Mouse (Mus musculus): ENCODE measurements at regions not wholly inside any gene's neighbourhood (a gene's known extent, or its start where the extent isn't known, plus 50 kb on each side); places are given as distances from the start of the nearest gene placed in this dataset.

- ATAC-seq (replicated peaks; ENCODE audit: extremely low read depth, insufficient read depth, low FRiP score) = no peak
- no peak overlapping the region for H3K4me3 ChIP-seq (ENCODE audit: low read length)
- H3K4me2 ChIP-seq (ENCODE audit: low read depth, low read length) = no peak overlapping the region
- H3K27ac ChIP-seq (ENCODE audit: low read length) = no peak overlapping the region
- H3K9me3 ChIP-seq (replicated peaks; ENCODE audit: control insufficient read depth, low read length) = no peaks in the 10 kb centered on the region
- no peak overlapping the region for H3K9ac ChIP-seq (ENCODE audit: low read length)
- H3K4me1 ChIP-seq (ENCODE audit: control insufficient read depth, insufficient read depth, low read length) = no peaks in the 10 kb centered on the region
- H3K36me3 ChIP-seq (ENCODE audit: control insufficient read depth, insufficient read depth) = no peaks in the 10 kb centered on the region
- H3K27me3 ChIP-seq (ENCODE audit: control insufficient read depth, insufficient read depth, low read length) = no peaks in the 10 kb centered on the region
These were observed 537.5 kb upstream of the Zeb2 start for GRCm38 (mm10) chr2:45654693-45655092.

GRCm38 (mm10) chr2:45652977-45653376 lies 535.8 kb upstream of the Zeb2 start:
- Histone ChIP-seq H3K4me3 (ENCODE audit: low read length) (no peak overlapping the region), H3K9me3 (replicated peaks; ENCODE audit: control insufficient read depth, low read length) (no peaks in the 10 kb centered on the region), H3K36me3 (ENCODE audit: control insufficient read depth, insufficient read depth) (no peaks in the 10 kb centered on the region), H3K27ac (ENCODE audit: low read length) (no peak overlapping the region), H3K4me1 (ENCODE audit: control insufficient read depth, insufficient read depth, low read length) (no peaks in the 10 kb centered on the region), H3K27me3 (ENCODE audit: control insufficient read depth, insufficient read depth, low read length) (no peaks in the 10 kb centered on the region), H3K9ac (ENCODE audit: low read length) (no peak overlapping the region), H3K4me2 (ENCODE audit: low read depth, low read length) (no peak overlapping the region)
- WGBS = 73% methylated on average over 3 of the region's 3 CpGs
- no peak for ATAC-seq (replicated peaks; ENCODE audit: extremely low read depth, insufficient read depth, low FRiP score)

- Histone ChIP-seq H3K4me1 (ENCODE audit: control insufficient read depth, insufficient read depth, low read length) (no peaks in the 10 kb centered on the region), H3K27me3 (ENCODE audit: control insufficient read depth, insufficient read depth, low read length) (no peaks in the 10 kb centered on the region), H3K36me3 (ENCODE audit: control insufficient read depth, insufficient read depth) (no peaks in the 10 kb centered on the region), H3K9ac (ENCODE audit: low read length) (no peak overlapping the region), H3K9me3 (replicated peaks; ENCODE audit: control insufficient read depth, low read length) (no peaks in the 10 kb centered on the region), H3K4me2 (ENCODE audit: low read depth, low read length) (no peak overlapping the region), H3K27ac (ENCODE audit: low read length) (no peak overlapping the region), H3K4me3 (ENCODE audit: low read length) (no peak overlapping the region)
- no peak for ATAC-seq (replicated peaks; ENCODE audit: extremely low read depth, insufficient read depth, low FRiP score)
- 76% methylated on average over 5 of the region's 5 CpGs for WGBS
These were observed 533.2 kb upstream of the Zeb2 start for GRCm38 (mm10) chr2:45650271-45650985.

GRCm38 (mm10) chr2:45647846-45648245 lies 530.7 kb upstream of the Zeb2 start:
- no peaks in the 10 kb centered on the region for H3K4me1 ChIP-seq (ENCODE audit: control insufficient read depth, insufficient read depth, low read length)
- no peaks in the 10 kb centered on the region for H3K27me3 ChIP-seq (ENCODE audit: control insufficient read depth, insufficient read depth, low read length)
- H3K4me2 ChIP-seq (ENCODE audit: low read depth, low read length) = no peak overlapping the region
- no peak for ATAC-seq (replicated peaks; ENCODE audit: extremely low read depth, insufficient read depth, low FRiP score)
- no peaks in the 10 kb centered on the region for H3K9me3 ChIP-seq (replicated peaks; ENCODE audit: control insufficient read depth, low read length)
- WGBS = 76% methylated on average over 3 of the region's 3 CpGs
- no peak overlapping the region for H3K4me3 ChIP-seq (ENCODE audit: low read length)
- H3K36me3 ChIP-seq (ENCODE audit: control insufficient read depth, insufficient read depth) = no peaks in the 10 kb centered on the region
- H3K27ac ChIP-seq (ENCODE audit: low read length) = no peak overlapping the region
- no peak overlapping the region for H3K9ac ChIP-seq (ENCODE audit: low read length)

GRCm38 (mm10) chr2:45630081-45630480 lies 512.9 kb upstream of the Zeb2 start:
- H3K4me2 ChIP-seq (ENCODE audit: low read depth, low read length) = no peak overlapping the region
- H3K36me3 ChIP-seq (ENCODE audit: control insufficient read depth, insufficient read depth) = no peaks in the 10 kb centered on the region
- WGBS = 71% methylated on average over 7 of the region's 7 CpGs
- ATAC-seq (replicated peaks; ENCODE audit: extremely low read depth, insufficient read depth, low FRiP score) = no peak
- no peaks in the 10 kb centered on the region for H3K9me3 ChIP-seq (replicated peaks; ENCODE audit: control insufficient read depth, low read length)
- no peak overlapping the region for H3K9ac ChIP-seq (ENCODE audit: low read length)
- no peaks in the 10 kb centered on the region for H3K27me3 ChIP-seq (ENCODE audit: control insufficient read depth, insufficient read depth, low read length)
- H3K4me1 ChIP-seq (ENCODE audit: control insufficient read depth, insufficient read depth, low read length) = no peaks in the 10 kb centered on the region
- no peak overlapping the region for H3K4me3 ChIP-seq (ENCODE audit: low read length)
- H3K27ac ChIP-seq (ENCODE audit: low read length) = no peak overlapping the region

GRCm38 (mm10) chr2:45629616-45630015 lies 512.4 kb upstream of the Zeb2 start:
- 74% methylated on average over 3 of the region's 3 CpGs for WGBS
- no peak for ATAC-seq (replicated peaks; ENCODE audit: extremely low read depth, insufficient read depth, low FRiP score)
- Histone ChIP-seq H3K36me3 (ENCODE audit: control insufficient read depth, insufficient read depth) (no peaks in the 10 kb centered on the region), H3K4me3 (ENCODE audit: low read length) (no peak overlapping the region), H3K9me3 (replicated peaks; ENCODE audit: control insufficient read depth, low read length) (no peaks in the 10 kb centered on the region), H3K4me1 (ENCODE audit: control insufficient read depth, insufficient read depth, low read length) (no peaks in the 10 kb centered on the region), H3K4me2 (ENCODE audit: low read depth, low read length) (no peak overlapping the region), H3K27ac (ENCODE audit: low read length) (no peak overlapping the region), H3K9ac (ENCODE audit: low read length) (no peak overlapping the region), H3K27me3 (ENCODE audit: control insufficient read depth, insufficient read depth, low read length) (no peaks in the 10 kb centered on the region)

GRCm38 (mm10) chr2:45623056-45623455 lies 505.9 kb upstream of the Zeb2 start:
- no peak overlapping the region for H3K4me2 ChIP-seq (ENCODE audit: low read depth, low read length)
- H3K27me3 ChIP-seq (ENCODE audit: control insufficient read depth, insufficient read depth, low read length) = no peaks in the 10 kb centered on the region
- no peak overlapping the region for H3K27ac ChIP-seq (ENCODE audit: low read length)
- 58% methylated on average over 3 of the region's 3 CpGs for WGBS
- no peaks in the 10 kb centered on the region for H3K9me3 ChIP-seq (replicated peaks; ENCODE audit: control insufficient read depth, low read length)
- no peak for ATAC-seq (replicated peaks; ENCODE audit: extremely low read depth, insufficient read depth, low FRiP score)
- no peaks in the 10 kb centered on the region for H3K4me1 ChIP-seq (ENCODE audit: control insufficient read depth, insufficient read depth, low read length)
- no peaks in the 10 kb centered on the region for H3K36me3 ChIP-seq (ENCODE audit: control insufficient read depth, insufficient read depth)
- H3K9ac ChIP-seq (ENCODE audit: low read length) = no peak overlapping the region
- no peak overlapping the region for H3K4me3 ChIP-seq (ENCODE audit: low read length)

GRCm38 (mm10) chr2:45608926-45609325 lies 491.7 kb upstream of the Zeb2 start:
- H3K4me3 ChIP-seq (ENCODE audit: low read length) = no peak overlapping the region
- H3K27ac ChIP-seq (ENCODE audit: low read length) = no peak overlapping the region
- no peaks in the 10 kb centered on the region for H3K4me1 ChIP-seq (ENCODE audit: control insufficient read depth, insufficient read depth, low read length)
- no peak overlapping the region for H3K4me2 ChIP-seq (ENCODE audit: low read depth, low read length)
- no peaks in the 10 kb centered on the region for H3K36me3 ChIP-seq (ENCODE audit: control insufficient read depth, insufficient read depth)
- H3K27me3 ChIP-seq (ENCODE audit: control insufficient read depth, insufficient read depth, low read length) = no peaks in the 10 kb centered on the region
- ATAC-seq (replicated peaks; ENCODE audit: extremely low read depth, insufficient read depth, low FRiP score) = no peak
- 92% methylated on average over 1 of the region's 1 CpGs for WGBS
- H3K9me3 ChIP-seq (replicated peaks; ENCODE audit: control insufficient read depth, low read length) = no peaks in the 10 kb centered on the region
- H3K9ac ChIP-seq (ENCODE audit: low read length) = no peak overlapping the region

GRCm38 (mm10) chr2:45607393-45607792 lies 490.2 kb upstream of the Zeb2 start:
- no peaks in the 10 kb centered on the region for H3K36me3 ChIP-seq (ENCODE audit: control insufficient read depth, insufficient read depth)
- H3K4me2 ChIP-seq (ENCODE audit: low read depth, low read length) = no peak overlapping the region
- H3K4me3 ChIP-seq (ENCODE audit: low read length) = no peak overlapping the region
- no peak overlapping the region for H3K27ac ChIP-seq (ENCODE audit: low read length)
- H3K9ac ChIP-seq (ENCODE audit: low read length) = no peak overlapping the region
- ATAC-seq (replicated peaks; ENCODE audit: extremely low read depth, insufficient read depth, low FRiP score) = no peak
- H3K9me3 ChIP-seq (replicated peaks; ENCODE audit: control insufficient read depth, low read length) = no peaks in the 10 kb centered on the region
- H3K27me3 ChIP-seq (ENCODE audit: control insufficient read depth, insufficient read depth, low read length) = no peaks in the 10 kb centered on the region
- no peaks in the 10 kb centered on the region for H3K4me1 ChIP-seq (ENCODE audit: control insufficient read depth, insufficient read depth, low read length)
